Mouse (Mus musculus) embryo, embryonic 11 days (tissue): ENCODE data around the gene Nptxr.
A peak's percentile ranks its signal among the peaks of the same experiment; 100 is the strongest.

Experiments
- DNase-seq: peaks from one replicate; pipeline ENCODE4 v3.0.0-alpha.2; 2015

The Nptxr gene

GRCm38 (mm10) chr15:79804352-79805071 is at the start of gene Nptxr:
TSS of gene Nptxr (minus strand) at chr15:79804766.
- peak; percentile 77 for DNase-seq

GRCm38 (mm10) chr15:79850143-79850542 is 45.6 kb upstream of the Nptxr start:
- DNase-seq: no peak

GRCm38 (mm10) chr15:79847100-79847499 is 42.5 kb upstream of the Nptxr start:
- DNase-seq: no peak

GRCm38 (mm10) chr15:79845986-79846385 is 41.4 kb upstream of the Nptxr start:
- no peak for DNase-seq

- DNase-seq: no peak
Observed at GRCm38 (mm10) chr15:79842985-79843384, 38.4 kb upstream of the Nptxr start.

- no peak for DNase-seq
Observed at GRCm38 (mm10) chr15:79840281-79840680, 35.7 kb upstream of the Nptxr start.

GRCm38 (mm10) chr15:79834881-79835260 is 30.3 kb upstream of the Nptxr start:
- DNase-seq: no peak

- DNase-seq: peak; percentile 99
Observed at GRCm38 (mm10) chr15:79834130-79834880, 29.7 kb upstream of the Nptxr start, which contains the start of the genes Npcd and Cbx6. TSS of gene Npcd (minus strand) at chr15:79834237. TSS of gene Cbx6 (minus strand) at chr15:79834688.

- peak; percentile 38 for DNase-seq
Observed at GRCm38 (mm10) chr15:79833251-79834050, 28.9 kb upstream of the Nptxr start.

- DNase-seq: peak; percentile 88
Observed at GRCm38 (mm10) chr15:79832064-79832900, 27.7 kb upstream of the Nptxr start.

GRCm38 (mm10) chr15:79830388-79830787 is 25.8 kb upstream of the Nptxr start:
- DNase-seq: peak; percentile 86

- DNase-seq: no peak
Observed at GRCm38 (mm10) chr15:79829431-79829830, 24.9 kb upstream of the Nptxr start.

- peak; percentile 49 for DNase-seq
Observed at GRCm38 (mm10) chr15:79828366-79829035, 23.9 kb upstream of the Nptxr start.

- DNase-seq: no peak
Observed at GRCm38 (mm10) chr15:79827778-79828210, 23.2 kb upstream of the Nptxr start.

GRCm38 (mm10) chr15:79827061-79827777 is 22.7 kb upstream of the Nptxr start:
- DNase-seq: no peak

- DNase-seq: no peak
Observed at GRCm38 (mm10) chr15:79826221-79826935, 21.8 kb upstream of the Nptxr start.

GRCm38 (mm10) chr15:79825146-79825825 is 20.7 kb upstream of the Nptxr start:
- no peak for DNase-seq

- DNase-seq: no peak
Observed at GRCm38 (mm10) chr15:79823588-79824280, 19.2 kb upstream of the Nptxr start.
